13 mouse cellular contexts compared by ENCODE assay signal in the genomic region with DNA sequence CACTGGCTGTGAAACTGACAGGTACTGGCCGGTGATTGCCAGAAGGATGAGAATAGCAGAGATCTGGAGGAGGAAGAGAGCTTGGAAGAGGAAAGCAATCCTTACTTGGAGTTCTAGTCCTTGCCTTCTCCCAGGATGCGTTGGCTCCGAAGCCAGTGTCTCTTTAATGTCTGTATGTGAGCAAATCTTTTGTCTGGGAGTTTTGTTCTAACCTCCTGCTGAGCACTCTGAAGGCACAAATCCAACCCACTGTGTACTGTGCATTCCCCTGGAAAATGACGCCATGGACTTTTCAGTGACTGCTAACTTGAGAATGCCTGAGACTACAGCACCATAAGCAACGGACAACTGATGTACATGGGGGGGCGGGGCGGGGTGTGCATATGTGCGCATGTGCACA.
"Had no signal": no experiment of that assay in that cellular context is flagged by ENCODE, and none has a peak within 500 bp of the region (broad histone marks: within the 10 kb centered on the region; RNA-seq: fewer than 3 reads in every experiment).

No protein-coding gene starts in this region.

- DNase-seq: kidney, adult 18-20 months; kidney, postnatal 10 days; layer of hippocampus, adult 9-11 months; layer of hippocampus, postnatal 36 days; lung, embryonic 14.5 days; lung, postnatal 10 days; lung, postnatal 4 days; right cerebral cortex, postnatal 4 days; spleen, adult 18-20 months; thymus, postnatal 36 days had no signal

- H3K27ac ChIP-seq: limb, embryonic 15.5 days; liver, embryonic 12.5 days had no signal

- H3K4me3 ChIP-seq: limb, embryonic 15.5 days; liver, embryonic 12.5 days; megakaryocyte, embryonic 14.5 days had no signal
